Mouse (Mus musculus) liver, embryonic 14.5 days (tissue): Measurements from ENCODE around the gene Nsg2.

Source experiments
- CTCF ChIP-seq: IDR thresholded peaks from 2 replicates; pipeline ENCODE4 v1.5.1; 2016; ENCODE audit warnings: antibody characterized with exemption, low read depth, control low read depth
- EP300 ChIP-seq: IDR thresholded peaks from 2 replicates; pipeline ENCODE4 v1.6.1; 2016; ENCODE audit warnings: antibody characterized with exemption, low read depth

GRCm38 (mm10) chr11:32096346-32096745, 96.1 kb downstream of the Nsg2 start:
- TF ChIP-seq EP300 (no peak), CTCF (no peak)
